Mouse (Mus musculus) brain, embryonic 14.5 days (tissue): ENCODE results near the gene 4930524J08Rik.

Source experiments
- CTCF ChIP-seq: fragments of 200-500 bp; IDR thresholded peaks from 2 replicates; pipeline ENCODE4 v1.5.1; 2012; ENCODE audit warnings: inconsistent platforms, mild to moderate bottlenecking, moderate library complexity, borderline replicate concordance; ENCODE audit not compliant: insufficient read depth, insufficient read length; ENCODE audit errors: extremely low read depth
- POLR2A ChIP-seq: fragments of 200-500 bp; IDR thresholded peaks from 2 replicates; pipeline ENCODE4 v1.6.1; 2012; ENCODE audit warnings: mild to moderate bottlenecking, inconsistent platforms, borderline replicate concordance; ENCODE audit not compliant: poor library complexity, insufficient read depth, insufficient read length, severe bottlenecking; ENCODE audit errors: extremely low read depth

DNA sequence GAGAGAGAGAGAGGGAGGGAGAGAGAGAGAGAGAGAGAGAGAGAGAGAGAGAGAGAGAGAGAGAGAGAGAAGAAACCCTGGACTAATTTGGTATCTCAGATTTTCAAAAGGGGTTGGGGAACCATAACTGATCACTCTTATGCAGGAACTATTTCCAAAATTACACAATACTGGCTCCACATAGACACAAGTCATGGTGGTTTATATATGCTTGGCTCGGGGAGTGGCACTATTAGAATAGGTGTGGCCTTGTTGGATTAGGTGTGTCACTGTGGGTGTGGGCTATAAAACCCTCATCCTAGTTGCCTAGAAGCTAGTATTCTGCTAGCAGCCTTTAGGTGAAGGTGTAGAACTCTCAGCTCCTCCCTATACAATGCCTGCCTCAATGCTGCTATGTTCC lies 46.0 kb downstream of the 4930524J08Rik start:
- TF ChIP-seq CTCF (no peak), POLR2A (no peak)
